Mouse (Mus musculus): Measurements from ENCODE around the gene Pxn. TPM values are rescaled to one million over a fixed set of nuclear protein-coding genes. Genes with fewer than 3 reads are reported as not detected.
"Not testable (repeated sequence)": the region's sequence is repeated elsewhere in the genome, so short reads cannot be mapped to it uniquely, and the experiment has no call there.

Pxn gene
- polyA plus RNA-seq, 1 experiment from 2014 or later = 11.3 TPM

DNA sequence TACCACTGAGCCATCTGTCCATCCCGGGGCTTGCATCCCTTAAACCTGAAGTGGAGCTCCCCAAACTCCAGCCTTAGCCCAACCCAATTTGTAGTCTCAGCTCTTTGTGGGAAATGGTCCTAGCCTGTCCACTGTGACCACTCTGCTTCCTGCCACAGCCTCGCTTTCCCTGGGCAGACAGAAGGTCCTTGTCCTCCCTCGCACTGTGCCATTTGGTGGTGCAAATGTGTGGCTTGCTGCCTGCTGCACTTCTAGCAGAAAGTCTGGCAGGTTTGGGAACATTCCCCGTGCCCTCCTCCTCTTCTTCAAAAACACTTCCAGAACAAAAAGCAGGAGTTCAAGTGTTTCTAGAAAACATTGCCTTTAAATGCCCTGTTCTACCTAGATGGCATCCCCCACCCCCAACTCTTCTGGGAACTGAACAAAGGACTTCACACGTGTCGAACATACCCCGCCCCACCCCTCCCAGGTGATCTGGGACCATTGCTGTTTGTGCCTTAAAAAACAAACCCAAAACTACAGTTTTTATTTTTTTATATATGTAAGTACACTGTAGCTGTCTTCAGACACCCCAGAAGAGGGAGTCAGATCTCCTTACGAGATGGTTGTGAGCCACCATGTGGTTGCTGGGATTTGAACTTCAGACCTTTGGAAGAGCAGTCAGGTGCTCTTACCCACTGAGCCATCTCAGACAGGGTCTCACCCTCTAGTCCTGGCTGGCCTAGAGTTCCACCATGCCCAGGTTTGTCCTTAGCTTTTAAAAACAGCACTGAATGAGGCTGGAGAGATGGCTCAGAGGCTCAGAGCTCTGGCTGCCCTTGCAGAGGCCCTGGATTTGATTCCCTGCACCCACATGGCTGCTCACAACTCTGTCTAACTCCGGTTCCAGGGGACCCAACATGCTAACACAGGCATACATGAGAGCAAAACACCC is 7.9 kb upstream of the Pxn start:
- H3K27me3 ChIP-seq (ENCODE audit: control insufficient read depth, insufficient read depth, low read length) = no peaks in the 10 kb centered on the region
- no peaks in the 10 kb centered on the region for H3K36me3 ChIP-seq (ENCODE audit: control insufficient read depth, insufficient read depth, low read length)
- no peak overlapping the region for H3K9ac ChIP-seq (replicated peaks; ENCODE audit: low read length)
- H3K9me3 ChIP-seq (ENCODE audit: control insufficient read depth, low read length) = no peaks in the 10 kb centered on the region
- 64% methylated on average over 9 of the region's 9 CpGs for WGBS
- no peak overlapping the region for H3K4me2 ChIP-seq (ENCODE audit: low read length)
- H3K4me3 ChIP-seq (replicated peaks; ENCODE audit: low read depth, low read length) = no peak overlapping the region
- ATAC-seq (ENCODE audit: low FRiP score, low TSS enrichment) (no peak), DNase-seq (no peak)
- no peaks in the 10 kb centered on the region for H3K4me1 ChIP-seq (ENCODE audit: control insufficient read depth, insufficient read depth, low read length)
- no peak overlapping the region for H3K27ac ChIP-seq (replicated peaks; ENCODE audit: low read depth, low read length)

DNA sequence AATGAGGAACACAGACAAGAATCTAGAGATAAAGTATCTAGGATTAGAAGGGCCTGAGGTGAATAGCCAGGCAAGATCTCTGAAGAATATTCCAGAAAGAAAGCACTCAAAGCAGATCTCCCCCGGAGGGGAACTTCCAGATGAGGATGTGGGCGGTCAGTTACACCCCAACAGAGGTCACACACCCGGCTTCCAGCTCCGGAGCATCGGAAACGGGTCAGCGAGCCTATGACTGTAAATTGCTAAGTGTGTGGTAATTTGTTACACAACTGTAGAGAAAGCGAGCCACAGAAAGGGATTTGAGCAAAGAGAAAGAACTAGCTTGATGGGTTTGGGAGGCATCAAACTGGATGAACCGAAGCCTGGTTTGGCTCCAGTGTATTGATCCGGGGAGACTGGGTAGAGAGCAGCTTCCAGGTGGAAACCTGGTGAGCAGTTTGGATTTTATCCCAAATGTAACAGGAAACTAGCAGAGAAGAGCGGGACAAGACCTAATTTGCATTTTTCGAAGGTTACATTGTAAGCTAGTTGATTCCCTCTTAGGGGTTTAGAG is 6.0 kb upstream of the Pxn start:
- no peaks in the 10 kb centered on the region for H3K27me3 ChIP-seq (ENCODE audit: control insufficient read depth, insufficient read depth, low read length)
- no peak overlapping the region for H3K27ac ChIP-seq (replicated peaks; ENCODE audit: low read depth, low read length)
- no peaks in the 10 kb centered on the region for H3K4me1 ChIP-seq (ENCODE audit: control insufficient read depth, insufficient read depth, low read length)
- DNase-seq (no peak), ATAC-seq (ENCODE audit: low FRiP score, low TSS enrichment) (no peak)
- 87% methylated on average over 12 of the region's 12 CpGs for WGBS
- no peak overlapping the region for H3K9ac ChIP-seq (replicated peaks; ENCODE audit: low read length)
- no peaks in the 10 kb centered on the region for H3K9me3 ChIP-seq (ENCODE audit: control insufficient read depth, low read length)
- no peak overlapping the region for H3K4me2 ChIP-seq (ENCODE audit: low read length)
- no peak overlapping the region for H3K4me3 ChIP-seq (replicated peaks; ENCODE audit: low read depth, low read length)
- H3K36me3 ChIP-seq (ENCODE audit: control insufficient read depth, insufficient read depth, low read length) = no peaks in the 10 kb centered on the region

DNA sequence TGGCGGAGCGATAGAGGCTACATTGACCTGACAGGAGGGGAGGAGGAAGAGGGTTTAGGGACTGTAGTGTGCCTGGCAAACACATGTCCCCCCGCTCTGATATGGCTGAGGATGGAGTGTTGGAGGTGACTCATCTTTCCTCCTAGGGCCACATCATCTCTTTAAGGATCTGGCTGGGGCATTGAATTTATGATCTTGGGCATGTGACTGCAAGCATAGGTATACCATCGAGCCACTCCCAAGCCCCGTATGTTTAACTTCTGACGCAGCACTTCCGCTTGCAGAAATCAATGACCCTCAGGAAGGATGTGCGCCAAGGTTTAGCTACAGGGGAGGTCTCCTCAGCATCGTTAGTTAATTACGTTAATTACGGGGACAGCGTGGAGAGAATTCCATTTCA is 3.4 kb upstream of the Pxn start:
- Histone ChIP-seq H3K36me3 (ENCODE audit: control insufficient read depth, insufficient read depth, low read length) (no peaks in the 10 kb centered on the region), H3K4me1 (ENCODE audit: control insufficient read depth, insufficient read depth, low read length) (peaks cover 11% of the 10 kb centered on the region), H3K27me3 (ENCODE audit: control insufficient read depth, insufficient read depth, low read length) (no peaks in the 10 kb centered on the region), H3K9me3 (ENCODE audit: control insufficient read depth, low read length) (no peaks in the 10 kb centered on the region), H3K27ac (replicated peaks; ENCODE audit: low read depth, low read length) (no peak overlapping the region), H3K4me2 (ENCODE audit: low read length) (no peak overlapping the region), H3K4me3 (replicated peaks; ENCODE audit: low read depth, low read length) (no peak overlapping the region), H3K9ac (replicated peaks; ENCODE audit: low read length) (no peak overlapping the region)
- ATAC-seq (ENCODE audit: low FRiP score, low TSS enrichment) = no peak
- no peak for DNase-seq
- 71% methylated on average over 12 of the region's 12 CpGs for WGBS

DNA sequence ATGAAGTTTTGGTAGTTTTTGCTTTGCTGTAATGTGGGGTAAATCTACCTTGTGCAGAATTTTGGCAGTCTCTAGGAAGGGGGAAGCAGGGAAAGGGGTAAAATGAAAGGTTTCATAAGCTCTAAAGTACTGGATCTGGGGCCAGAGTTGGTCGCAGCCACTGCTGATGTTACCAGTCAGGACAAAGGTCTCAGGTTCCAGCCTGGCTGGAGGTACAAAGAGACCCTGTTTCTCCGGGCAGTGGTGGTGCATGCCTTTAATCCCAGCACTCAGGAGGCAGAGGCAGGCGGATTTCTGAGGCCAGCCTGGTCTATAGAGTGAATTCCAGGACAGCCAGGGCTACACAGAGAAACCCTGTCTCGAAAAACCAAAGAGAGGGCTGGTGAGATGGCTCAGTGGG is 859 bp upstream of the Pxn start:
- H3K27ac ChIP-seq (replicated peaks; ENCODE audit: low read depth, low read length); DNase-seq; H3K4me3 ChIP-seq (replicated peaks; ENCODE audit: low read depth, low read length); H3K36me3 ChIP-seq (ENCODE audit: control insufficient read depth, insufficient read depth, low read length); ATAC-seq (ENCODE audit: low FRiP score, low TSS enrichment); H3K9me3 ChIP-seq (ENCODE audit: control insufficient read depth, low read length); H3K27me3 ChIP-seq (ENCODE audit: control insufficient read depth, insufficient read depth, low read length); H3K9ac ChIP-seq (replicated peaks; ENCODE audit: low read length); H3K4me2 ChIP-seq (ENCODE audit: low read length): not testable (repeated sequence)
- peaks cover 29% of the 10 kb centered on the region for H3K4me1 ChIP-seq (ENCODE audit: control insufficient read depth, insufficient read depth, low read length)
- 74% methylated on average over 4 of the region's 4 CpGs for WGBS

DNA sequence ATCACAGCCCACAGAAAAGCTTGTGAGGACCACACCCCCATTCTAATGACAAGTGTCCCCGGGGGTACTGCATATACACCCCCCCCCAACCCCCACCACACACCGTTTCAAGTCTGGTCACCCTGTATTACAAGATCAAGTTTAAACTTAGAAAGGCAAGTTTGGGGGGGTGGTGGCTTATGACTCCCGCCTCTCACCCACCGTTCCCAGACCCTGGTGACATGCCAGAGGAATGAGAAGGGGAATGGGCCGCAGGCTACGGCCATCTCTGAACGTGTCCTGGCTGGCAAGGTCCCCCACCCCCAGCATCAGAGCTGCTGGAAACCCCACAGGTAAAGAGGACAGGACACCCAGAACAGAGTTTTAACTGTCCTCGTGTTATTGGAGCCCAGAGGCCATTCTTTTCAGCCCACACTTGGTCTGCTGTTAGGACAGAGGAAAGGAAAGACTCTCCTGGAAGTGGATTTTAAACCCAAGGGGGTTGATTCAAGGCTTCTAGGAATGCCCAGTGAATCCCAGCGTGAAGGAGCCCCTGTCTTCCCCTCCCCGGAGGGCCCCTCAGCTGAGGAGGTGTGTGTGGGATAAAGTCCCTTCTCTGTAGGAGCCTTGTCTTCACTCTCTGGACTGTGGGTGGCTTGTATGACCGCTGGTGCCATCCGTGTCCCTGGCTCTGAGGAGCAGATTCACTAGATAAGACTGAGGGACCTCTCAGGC is 948 bp downstream of the Pxn start:
- no peaks in the 10 kb centered on the region for H3K36me3 ChIP-seq (ENCODE audit: control insufficient read depth, insufficient read depth, low read length)
- peak; percentile 30 for DNase-seq
- H3K4me2 ChIP-seq (ENCODE audit: low read length) = peak overlapping the region; percentile 87
- no peaks in the 10 kb centered on the region for H3K27me3 ChIP-seq (ENCODE audit: control insufficient read depth, insufficient read depth, low read length)
- ATAC-seq (ENCODE audit: low FRiP score, low TSS enrichment) = peak; percentile 25; the same call in 1 of the 2 replicates
- H3K4me1 ChIP-seq (ENCODE audit: control insufficient read depth, insufficient read depth, low read length) = peaks cover 29% of the 10 kb centered on the region
- H3K27ac ChIP-seq (replicated peaks; ENCODE audit: low read depth, low read length) = no peak overlapping the region
- H3K9ac ChIP-seq (replicated peaks; ENCODE audit: low read length) = peak overlapping the region; percentile 87
- WGBS = 24% methylated on average over 12 of the region's 12 CpGs
- H3K9me3 ChIP-seq (ENCODE audit: control insufficient read depth, low read length) = no peaks in the 10 kb centered on the region
- peak overlapping the region; percentile 88 for H3K4me3 ChIP-seq (replicated peaks; ENCODE audit: low read depth, low read length)

DNA sequence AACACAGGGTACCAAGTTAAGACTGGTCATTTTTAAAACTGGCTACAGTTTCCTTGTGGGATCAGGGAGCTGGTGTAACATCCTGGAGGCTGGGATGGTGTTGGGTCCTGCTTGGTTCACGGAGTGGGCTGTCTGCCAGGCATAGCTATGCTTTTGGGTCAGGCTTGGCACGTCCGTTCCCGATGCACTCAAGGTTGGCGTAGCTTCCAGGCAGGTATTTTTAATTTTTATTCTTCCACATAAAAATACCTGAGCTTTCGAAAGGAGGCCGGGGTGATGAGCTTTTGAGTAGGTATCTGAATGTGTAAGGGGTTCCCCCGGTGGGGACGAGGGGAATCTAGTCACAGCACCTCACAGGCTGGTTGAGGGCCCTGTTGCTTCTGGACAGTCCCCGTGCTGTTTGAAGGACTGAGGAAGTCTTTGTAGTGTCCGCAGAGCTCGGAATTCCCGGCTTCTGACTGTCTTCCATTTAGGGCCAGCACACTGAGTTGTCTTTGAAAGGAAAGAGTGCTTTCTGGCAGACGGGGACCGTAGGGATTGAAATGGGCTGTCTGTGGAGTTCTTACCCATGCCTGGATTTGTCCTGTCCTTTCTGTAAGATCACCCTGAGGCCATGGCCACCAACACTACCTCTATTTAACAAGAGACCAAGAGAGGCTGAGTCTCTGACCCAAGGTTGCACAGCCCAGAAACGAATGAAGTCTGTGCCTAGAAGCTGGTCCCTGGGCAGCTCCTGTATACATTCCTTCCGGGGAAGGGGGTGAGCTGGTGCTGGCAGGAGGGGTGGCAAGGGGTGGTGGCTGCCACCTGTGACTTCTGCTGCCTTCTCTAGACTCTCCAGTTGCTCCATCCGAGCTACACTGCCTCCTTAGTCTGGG is 1.7 kb downstream of the Pxn start:
- 43% methylated on average over 18 of the region's 18 CpGs for WGBS
- ATAC-seq (ENCODE audit: low FRiP score, low TSS enrichment) = no peak
- no peaks in the 10 kb centered on the region for H3K27me3 ChIP-seq (ENCODE audit: control insufficient read depth, insufficient read depth, low read length)
- peak overlapping the region; percentile 87 for H3K4me2 ChIP-seq (ENCODE audit: low read length)
- H3K9me3 ChIP-seq (ENCODE audit: control insufficient read depth, low read length) = no peaks in the 10 kb centered on the region
- no peak overlapping the region for H3K27ac ChIP-seq (replicated peaks; ENCODE audit: low read depth, low read length)
- no peaks in the 10 kb centered on the region for H3K36me3 ChIP-seq (ENCODE audit: control insufficient read depth, insufficient read depth, low read length)
- DNase-seq = no peak
- peak overlapping the region; percentile 87 for H3K9ac ChIP-seq (replicated peaks; ENCODE audit: low read length)
- peaks cover 29% of the 10 kb centered on the region for H3K4me1 ChIP-seq (ENCODE audit: control insufficient read depth, insufficient read depth, low read length)
- H3K4me3 ChIP-seq (replicated peaks; ENCODE audit: low read depth, low read length) = peak overlapping the region; percentile 88

DNA sequence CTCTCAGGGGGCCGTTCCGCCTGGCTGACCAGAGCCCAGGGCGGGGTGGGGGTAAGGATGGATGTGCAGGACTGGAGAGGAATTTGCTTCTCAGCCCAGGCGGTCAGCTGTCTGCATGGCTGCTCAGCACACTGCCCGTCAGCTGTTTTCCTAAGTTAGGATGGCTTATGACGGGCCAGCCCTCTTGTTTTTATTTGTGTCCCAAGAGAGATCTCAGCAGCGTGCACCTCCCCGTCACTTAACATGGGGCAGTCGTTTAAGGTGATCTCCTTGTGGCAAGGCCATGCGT is 2.3 kb downstream of the Pxn start:
- WGBS = 18% methylated on average over 10 of the region's 10 CpGs
- ATAC-seq (ENCODE audit: low FRiP score, low TSS enrichment) (no peak), DNase-seq (no peak)
- H3K4me1 ChIP-seq (ENCODE audit: control insufficient read depth, insufficient read depth, low read length) = peaks cover 29% of the 10 kb centered on the region
- H3K27me3 ChIP-seq (ENCODE audit: control insufficient read depth, insufficient read depth, low read length) = no peaks in the 10 kb centered on the region
- no peaks in the 10 kb centered on the region for H3K36me3 ChIP-seq (ENCODE audit: control insufficient read depth, insufficient read depth, low read length)
- H3K4me3 ChIP-seq (replicated peaks; ENCODE audit: low read depth, low read length) = peak overlapping the region; percentile 88; the same call in 1 of the 2 replicates
- no peaks in the 10 kb centered on the region for H3K9me3 ChIP-seq (ENCODE audit: control insufficient read depth, low read length)
- H3K9ac ChIP-seq (replicated peaks; ENCODE audit: low read length) = peak overlapping the region; percentile 26; the same call in 1 of the 2 replicates
- H3K4me2 ChIP-seq (ENCODE audit: low read length) = peak overlapping the region; percentile 87
- H3K27ac ChIP-seq (replicated peaks; ENCODE audit: low read depth, low read length) = no peak overlapping the region

DNA sequence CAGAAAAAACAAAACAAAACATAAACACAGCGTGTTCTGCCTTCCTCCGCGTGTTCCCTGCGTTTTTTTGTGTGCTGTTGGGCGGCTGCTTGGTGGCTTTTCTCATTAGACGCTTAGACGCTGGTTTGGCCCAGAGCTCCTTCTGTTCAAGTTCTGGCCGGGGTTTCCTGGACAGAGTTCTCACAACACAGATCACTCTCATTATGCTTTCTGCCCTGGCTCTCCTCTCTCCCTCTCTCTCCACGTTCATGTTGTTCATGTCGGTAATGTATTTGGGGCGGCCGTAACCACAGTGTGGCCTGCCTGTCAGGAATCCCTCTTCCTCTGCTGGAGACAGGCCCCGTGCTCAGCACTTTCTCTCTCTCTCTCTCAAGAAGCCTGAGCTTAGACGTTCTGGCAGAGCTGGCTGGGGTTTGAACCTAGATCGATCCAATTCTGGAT is 2.9 kb downstream of the Pxn start:
- Histone ChIP-seq H3K36me3 (ENCODE audit: control insufficient read depth, insufficient read depth, low read length) (no peaks in the 10 kb centered on the region), H3K9me3 (ENCODE audit: control insufficient read depth, low read length) (no peaks in the 10 kb centered on the region), H3K4me3 (replicated peaks; ENCODE audit: low read depth, low read length) (no peak overlapping the region), H3K27me3 (ENCODE audit: control insufficient read depth, insufficient read depth, low read length) (no peaks in the 10 kb centered on the region), H3K4me2 (ENCODE audit: low read length) (peak overlapping the region; percentile 87), H3K4me1 (ENCODE audit: control insufficient read depth, insufficient read depth, low read length) (peaks cover 29% of the 10 kb centered on the region), H3K9ac (replicated peaks; ENCODE audit: low read length) (no peak overlapping the region), H3K27ac (replicated peaks; ENCODE audit: low read depth, low read length) (no peak overlapping the region)
- peak; percentile 31 for DNase-seq
- ATAC-seq (ENCODE audit: low FRiP score, low TSS enrichment) = no peak
- 42% methylated on average over 15 of the region's 15 CpGs for WGBS
